Mouse (Mus musculus): Measurements from ENCODE around the gene Rbm44. TPM values are rescaled to one million over a fixed set of nuclear protein-coding genes. Genes with fewer than 3 reads are reported as not detected.

The Rbm44 gene
- total and polyA plus RNA-seq, 3 experiments, result not detected

- no peak overlapping the region for H3K27ac ChIP-seq (ENCODE audit: control insufficient read depth, low read depth, low read length)
- no peak for DNase-seq (ENCODE audit: low read depth, low spot score)
- no peaks in the 10 kb centered on the region for H3K79me2 ChIP-seq (ENCODE audit: control insufficient read depth, insufficient read depth, low read length, poor library complexity)
- H3K4me1 ChIP-seq (ENCODE audit: control insufficient read depth in 1 of 2, insufficient read depth in 2 of 2, low read length in 2 of 2), result no peaks in the 10 kb centered on the region
- H3K9ac ChIP-seq (ENCODE audit: control insufficient read depth, low read depth, low read length, poor library complexity, severe bottlenecking), result no peak overlapping the region
- H3K36me3 ChIP-seq (ENCODE audit: control insufficient read depth in 1 of 2, insufficient read depth in 2 of 2, low read length in 2 of 2), result no peaks in the 10 kb centered on the region
- no peaks in the 10 kb centered on the region for H3K9me3 ChIP-seq (replicated peaks; ENCODE audit: insufficient read depth, low read length)
- H3K27me3 ChIP-seq (ENCODE audit: control insufficient read depth in 1 of 2, insufficient read depth in 2 of 2, low read length in 2 of 2), result no peaks in the 10 kb centered on the region
- no peak overlapping the region for H3K4me3 ChIP-seq (ENCODE audit: control insufficient read depth in 1 of 2, insufficient read depth in 1 of 2, low read depth in 2 of 2, low read length in 2 of 2)
- no peak for TF ChIP-seq USF2 (IDR thresholded peaks at IDR 0.05; ENCODE audit: borderline replicate concordance in 1 of 2, insufficient read depth in 1 of 2, low read depth in 1 of 2, low read length in 2 of 2)
- no peak for TF ChIP-seq POLR2A (IDR thresholded peaks at IDR 0.05; ENCODE audit: control insufficient read depth in 1 of 2, insufficient read depth in 1 of 2, low read depth in 1 of 2, low read length in 2 of 2, poor library complexity in 1 of 2)
- no peak for TF ChIP-seq MEF2A (IDR thresholded peaks at IDR 0.05; ENCODE audit: extremely low read depth, insufficient replicate concordance, low read depth, low read length, poor library complexity, severe bottlenecking)
Measured at GRCm38 (mm10) chr1:91201122-91201521, 56.2 kb downstream of the Rbm44 start.

- no peak for TF ChIP-seq ZC3H11A (IDR thresholded peaks at IDR 0.05; ENCODE audit: low read depth, low read length)
- TF ChIP-seq JUND (IDR thresholded peaks at IDR 0.05; ENCODE audit: low read depth, low read length), result no peak
- no peak for TF ChIP-seq SIN3A (IDR thresholded peaks at IDR 0.05; ENCODE audit: low read length)
- no peak for TF ChIP-seq POLR2A (IDR thresholded peaks at IDR 0.05; ENCODE audit: control insufficient read depth in 1 of 2, insufficient read depth in 1 of 2, low read depth in 1 of 2, low read length in 2 of 2, poor library complexity in 1 of 2)
- no peak for TF ChIP-seq RCOR1 (IDR thresholded peaks at IDR 0.05; ENCODE audit: low read depth, low read length)
- TF ChIP-seq SMC3 (IDR thresholded peaks at IDR 0.05; ENCODE audit: low read depth, low read length), result no peak
- Histone ChIP-seq H3K9ac (ENCODE audit: control insufficient read depth, low read depth, low read length, poor library complexity, severe bottlenecking) (no peak overlapping the region), H3K27ac (ENCODE audit: control insufficient read depth, low read depth, low read length) (no peak overlapping the region), H3K4me3 (ENCODE audit: control insufficient read depth in 1 of 2, insufficient read depth in 1 of 2, low read depth in 2 of 2, low read length in 2 of 2) (no peak overlapping the region), H3K27me3 (ENCODE audit: control insufficient read depth in 1 of 2, insufficient read depth in 2 of 2, low read length in 2 of 2) (no peaks in the 10 kb centered on the region), H3K36me3 (ENCODE audit: control insufficient read depth in 1 of 2, insufficient read depth in 2 of 2, low read length in 2 of 2) (no peaks in the 10 kb centered on the region), H3K79me2 (ENCODE audit: control insufficient read depth, insufficient read depth, low read length, poor library complexity) (no peaks in the 10 kb centered on the region), H3K4me1 (ENCODE audit: control insufficient read depth in 1 of 2, insufficient read depth in 2 of 2, low read length in 2 of 2) (no peaks in the 10 kb centered on the region), H3K9me3 (replicated peaks; ENCODE audit: insufficient read depth, low read length) (no peaks in the 10 kb centered on the region)
- no peak for DNase-seq (ENCODE audit: low read depth, low spot score)
Measured at GRCm38 (mm10) chr1:91204221-91204765, 59.4 kb downstream of the Rbm44 start.

GRCm38 (mm10) chr1:91205651-91206050, 60.8 kb downstream of the Rbm44 start:
- Histone ChIP-seq H3K79me2 (ENCODE audit: control insufficient read depth, insufficient read depth, low read length, poor library complexity) (no peaks in the 10 kb centered on the region), H3K36me3 (ENCODE audit: control insufficient read depth in 1 of 2, insufficient read depth in 2 of 2, low read length in 2 of 2) (no peaks in the 10 kb centered on the region), H3K9me3 (replicated peaks; ENCODE audit: insufficient read depth, low read length) (no peaks in the 10 kb centered on the region), H3K27me3 (ENCODE audit: control insufficient read depth in 1 of 2, insufficient read depth in 2 of 2, low read length in 2 of 2) (no peaks in the 10 kb centered on the region), H3K4me3 (ENCODE audit: control insufficient read depth in 1 of 2, insufficient read depth in 1 of 2, low read depth in 2 of 2, low read length in 2 of 2) (no peak overlapping the region), H3K4me1 (ENCODE audit: control insufficient read depth in 1 of 2, insufficient read depth in 2 of 2, low read length in 2 of 2) (no peaks in the 10 kb centered on the region), H3K27ac (ENCODE audit: control insufficient read depth, low read depth, low read length) (no peak overlapping the region), H3K9ac (ENCODE audit: control insufficient read depth, low read depth, low read length, poor library complexity, severe bottlenecking) (no peak overlapping the region)
- no peak for TF ChIP-seq MAX (IDR thresholded peaks at IDR 0.05; ENCODE audit: low read length)
- TF ChIP-seq ZKSCAN1 (IDR thresholded peaks at IDR 0.05; ENCODE audit: low read depth, low read length), result no peak
- no peak for TF ChIP-seq POLR2A (IDR thresholded peaks at IDR 0.05; ENCODE audit: control insufficient read depth in 1 of 2, insufficient read depth in 1 of 2, low read depth in 1 of 2, low read length in 2 of 2, poor library complexity in 1 of 2)
- TF ChIP-seq ZMIZ1 (IDR thresholded peaks at IDR 0.05; ENCODE audit: low read depth, low read length), result no peak
- TF ChIP-seq USF2 (IDR thresholded peaks at IDR 0.05; ENCODE audit: borderline replicate concordance in 1 of 2, insufficient read depth in 1 of 2, low read depth in 1 of 2, low read length in 2 of 2), result no peak
- no peak for TF ChIP-seq HCFC1 (IDR thresholded peaks at IDR 0.05; ENCODE audit: low read depth, low read length)
- no peak for TF ChIP-seq ZNF384 (IDR thresholded peaks at IDR 0.05; ENCODE audit: low read depth, low read length)
- TF ChIP-seq GABPA (IDR thresholded peaks at IDR 0.05; ENCODE audit: low read depth, low read length), result no peak
- no peak for TF ChIP-seq MYB (IDR thresholded peaks at IDR 0.05; ENCODE audit: low read depth, low read length)
- no peak for TF ChIP-seq JUND (IDR thresholded peaks at IDR 0.05; ENCODE audit: low read depth, low read length)
- TF ChIP-seq ETS1 (IDR thresholded peaks at IDR 0.05; ENCODE audit: low read depth, low read length), result no peak
- no peak for DNase-seq (ENCODE audit: low read depth, low spot score)
